Mouse (Mus musculus) kidney, postnatal 36 days (tissue): ENCODE data around the gene Nxf1.

Experiments used
- DNase-seq, 2 experiments: peaks; one replicate each; pipeline ENCODE4 v3.0.0; 2021 to 2022; ENCODE audit warnings: mixed read lengths in 2 of 2

The Nxf1 gene

DNA sequence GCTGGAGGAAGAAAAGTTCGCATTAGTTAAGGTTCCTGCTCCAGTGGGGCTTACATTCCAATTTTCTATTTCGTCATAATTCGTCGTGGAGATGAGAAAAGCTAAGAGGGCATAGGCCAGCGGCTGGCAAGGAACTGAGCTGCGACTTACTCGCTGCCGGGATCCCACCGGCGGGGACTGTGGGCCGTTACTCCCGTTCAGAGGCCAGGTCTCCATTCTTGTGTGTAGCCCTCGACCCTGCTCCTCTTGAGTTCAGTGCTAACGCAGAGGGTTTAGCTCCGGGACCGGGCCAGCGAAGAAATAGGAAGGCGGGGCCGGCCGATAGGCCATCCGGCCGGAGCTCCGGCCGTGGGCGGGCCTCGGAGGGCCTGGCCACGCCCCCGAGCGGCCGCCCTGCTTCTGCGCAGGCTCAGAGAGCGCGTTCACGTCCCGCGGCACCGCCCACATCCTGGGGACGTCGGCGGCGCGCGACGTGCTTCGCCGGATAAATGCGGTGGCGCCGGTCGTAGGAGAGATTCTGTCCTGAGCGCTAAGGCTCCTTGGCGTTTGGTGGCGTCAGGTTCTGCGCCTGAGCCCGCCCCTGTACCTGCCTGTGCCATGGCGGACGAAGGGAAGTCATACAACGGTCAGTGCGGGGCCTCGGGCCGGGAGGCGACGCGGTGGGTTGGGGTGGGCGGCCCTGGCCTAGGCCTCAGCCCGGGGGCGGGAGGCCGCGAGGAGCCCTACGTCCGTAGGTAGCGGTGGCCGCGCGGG, at the start of gene Nxf1:
Gene Nxf1, plus strand, starts transcription at position 439 of the 753 bp plus-strand sequence.
- peak; percentile 93 to 98 for DNase-seq

DNA sequence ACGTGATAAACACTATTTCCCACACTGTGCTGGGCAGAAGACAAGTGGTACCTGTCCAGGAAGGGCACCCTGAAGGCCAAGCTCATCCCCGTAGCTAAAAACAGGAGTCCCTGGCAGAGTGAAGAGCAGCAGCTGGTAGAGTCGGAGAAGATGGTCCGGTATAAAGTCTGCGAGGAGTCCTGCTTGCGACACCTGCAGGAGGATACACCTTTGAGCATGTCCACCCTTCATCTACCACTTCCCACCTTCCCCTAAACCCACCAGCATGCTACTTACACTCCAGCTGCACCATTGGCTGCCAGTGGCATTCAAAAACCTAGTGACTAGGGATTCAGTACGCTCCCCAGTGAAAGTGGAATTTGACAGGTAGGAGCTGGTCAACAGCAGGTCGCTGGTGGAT, 47.9 kb upstream of the Nxf1 start:
- no peak for DNase-seq

DNA sequence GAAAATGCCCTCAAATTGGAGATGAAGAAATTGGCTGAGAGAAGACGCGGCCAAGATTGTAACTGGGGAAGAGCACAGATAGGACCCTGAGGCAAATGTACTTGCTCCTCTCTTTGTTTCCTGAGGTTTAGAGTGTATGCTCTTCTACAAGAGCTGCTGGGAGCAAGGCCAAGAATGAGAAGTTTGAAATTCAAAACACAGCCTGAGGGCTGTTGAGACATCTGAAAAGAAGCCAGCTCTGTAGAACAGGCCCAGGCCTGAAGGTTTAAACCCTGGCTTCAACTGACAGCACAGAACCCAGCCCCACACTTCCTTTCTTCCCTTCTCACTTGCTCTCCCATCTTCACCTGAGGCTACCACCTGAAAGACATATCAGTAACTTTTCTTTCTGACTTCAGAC, 46.8 kb upstream of the Nxf1 start:
- no peak for DNase-seq

DNA sequence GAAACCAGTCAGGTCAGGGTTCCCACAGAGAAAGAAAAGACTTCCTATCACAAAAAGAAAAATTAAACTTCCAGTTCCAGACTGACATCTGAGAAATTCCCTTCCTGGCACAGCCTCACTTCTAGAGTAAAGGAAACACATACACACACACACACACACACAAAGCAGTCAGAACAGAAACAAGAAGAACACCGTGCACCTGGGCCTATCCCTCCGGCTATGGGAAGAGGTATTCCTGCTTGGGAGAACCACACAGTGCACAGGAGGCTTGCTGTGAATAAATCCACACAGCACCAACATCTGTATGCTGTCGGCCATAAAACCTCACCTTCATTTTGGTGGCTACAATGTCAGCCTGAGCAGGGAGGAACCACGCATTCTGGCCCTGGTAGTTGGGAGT, 45.4 kb upstream of the Nxf1 start:
- peak in 1 of 2 experiments; percentile 36 for DNase-seq

DNA sequence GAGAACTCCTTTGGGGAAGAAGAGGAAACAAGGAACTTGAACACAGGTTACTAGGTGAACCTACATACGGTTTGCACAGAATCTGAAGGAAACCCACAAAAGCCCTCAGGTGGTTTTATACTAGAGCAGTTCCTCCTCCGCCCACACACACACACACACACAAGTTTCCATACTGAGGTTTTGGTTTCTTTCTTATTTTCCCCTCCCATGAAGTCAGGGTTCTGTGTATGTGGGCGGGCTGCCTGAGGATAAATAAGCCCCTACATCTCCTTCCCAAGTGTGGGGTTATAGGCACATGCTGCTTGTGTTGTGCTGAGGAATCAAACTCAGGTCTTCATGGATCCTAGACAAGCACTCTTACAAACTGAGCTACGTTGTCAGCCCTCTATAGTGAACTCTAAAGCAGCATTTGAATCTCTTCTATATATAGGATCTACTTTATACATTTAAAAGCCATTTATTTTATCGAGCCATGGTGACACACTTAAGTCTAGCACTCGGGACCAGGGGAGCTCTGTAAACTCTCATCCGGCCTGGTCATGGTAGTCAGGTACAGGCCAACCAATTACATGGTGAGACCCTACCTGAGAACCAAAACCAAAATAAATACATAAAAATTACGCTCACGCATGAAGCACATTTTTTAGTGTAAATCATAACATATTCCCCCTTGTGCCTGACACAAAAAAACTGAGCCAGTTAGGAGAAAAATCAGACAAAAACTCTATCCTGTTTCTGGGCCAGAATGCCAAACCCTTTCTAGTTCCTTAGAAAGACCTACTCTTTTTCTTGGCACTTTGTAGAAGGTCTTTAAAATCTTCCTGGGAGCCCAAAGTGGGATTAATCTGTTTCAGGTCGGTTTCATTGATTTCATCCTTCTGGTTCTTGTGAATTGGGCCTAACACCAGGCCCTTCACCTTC, 44.7 kb upstream of the Nxf1 start:
- no peak for DNase-seq

DNA sequence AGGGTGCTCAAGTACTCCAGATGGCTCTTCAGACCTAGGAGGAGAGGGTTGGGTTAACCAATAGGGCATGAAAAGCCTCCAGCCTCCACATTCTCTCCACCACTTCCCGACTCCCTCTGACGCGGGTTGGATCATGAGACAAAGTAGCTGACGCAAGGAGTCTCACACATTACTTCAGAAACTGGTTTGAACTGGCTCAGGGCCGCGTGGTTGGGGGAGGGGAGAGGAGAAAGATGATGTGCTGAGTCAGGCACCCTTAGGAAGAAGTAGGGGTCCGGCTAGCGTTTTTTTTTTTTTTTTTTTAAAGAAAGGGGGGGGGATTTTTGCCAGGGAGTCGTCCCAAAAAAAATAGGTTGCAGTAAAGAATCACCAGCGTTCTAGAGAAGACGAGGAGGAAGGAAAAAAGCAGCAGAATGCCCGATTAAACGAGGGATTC, 44.0 kb upstream of the Nxf1 start:
- peak; percentile 86 to 91 for DNase-seq

DNA sequence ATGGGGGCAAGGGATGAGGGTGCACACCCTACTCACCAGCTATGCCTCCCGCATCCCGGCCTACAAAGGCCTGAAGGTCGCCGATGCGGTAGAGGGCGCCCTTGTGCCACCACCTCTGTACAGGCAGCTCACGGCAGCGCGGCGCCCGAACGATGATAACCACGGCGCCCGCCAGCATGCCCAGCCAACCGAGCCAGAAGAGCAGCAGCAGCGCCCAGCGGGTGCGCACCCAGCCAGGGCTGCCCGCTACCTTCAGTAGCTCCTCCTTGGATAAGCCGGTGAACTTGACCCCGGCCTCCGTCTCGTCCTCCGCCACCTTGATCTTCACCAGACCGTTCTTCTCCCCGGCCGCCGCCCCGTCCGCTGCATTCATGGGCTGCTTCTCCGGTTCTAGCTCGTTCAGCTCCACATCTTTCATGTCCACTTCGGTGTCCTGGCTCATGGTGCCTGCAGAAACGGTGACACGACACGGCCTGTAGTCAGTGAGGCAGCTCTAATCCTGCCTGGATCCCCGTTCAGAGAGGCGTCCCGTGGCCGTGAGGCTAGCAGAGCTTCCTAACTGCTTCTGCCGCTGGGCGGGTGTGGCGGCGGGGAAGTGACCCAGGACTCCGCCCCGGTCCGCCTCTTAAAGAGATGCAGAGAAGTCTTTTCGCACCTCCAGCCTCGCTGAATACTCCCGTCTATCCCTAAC, 43.4 kb upstream of the Nxf1 start:
- peak; percentile 96 to 97 for DNase-seq

DNA sequence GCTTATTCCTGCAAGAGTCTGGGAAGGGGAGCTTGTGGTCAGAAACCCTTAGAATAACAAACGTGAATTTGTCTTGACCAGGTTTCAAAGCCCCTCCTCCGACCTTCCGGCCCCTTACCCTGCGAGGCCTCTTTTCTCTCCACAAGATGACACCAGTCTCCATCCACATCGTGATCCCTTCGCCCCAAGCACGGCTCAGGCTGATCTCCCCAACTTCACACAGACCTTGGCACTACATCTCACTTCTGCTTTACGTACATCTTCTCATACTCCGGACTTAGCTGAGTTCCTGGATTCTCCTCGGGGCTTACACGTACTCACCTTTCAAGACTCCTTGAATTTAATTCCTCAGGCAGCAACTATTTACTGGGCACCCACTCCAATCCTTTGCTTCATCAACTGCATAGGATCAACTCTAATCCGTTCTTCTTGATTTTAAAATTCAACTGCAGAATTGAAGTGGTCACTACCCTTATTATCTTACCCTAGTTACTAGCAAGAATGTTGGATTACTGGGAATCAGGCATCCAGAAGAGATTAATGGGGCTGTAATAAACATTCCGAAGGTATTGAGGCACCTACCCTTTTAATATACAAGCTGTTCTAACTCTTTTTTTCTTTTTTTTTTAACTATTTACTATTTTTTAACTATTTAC, 42.7 kb upstream of the Nxf1 start:
- DNase-seq: no peak

DNA sequence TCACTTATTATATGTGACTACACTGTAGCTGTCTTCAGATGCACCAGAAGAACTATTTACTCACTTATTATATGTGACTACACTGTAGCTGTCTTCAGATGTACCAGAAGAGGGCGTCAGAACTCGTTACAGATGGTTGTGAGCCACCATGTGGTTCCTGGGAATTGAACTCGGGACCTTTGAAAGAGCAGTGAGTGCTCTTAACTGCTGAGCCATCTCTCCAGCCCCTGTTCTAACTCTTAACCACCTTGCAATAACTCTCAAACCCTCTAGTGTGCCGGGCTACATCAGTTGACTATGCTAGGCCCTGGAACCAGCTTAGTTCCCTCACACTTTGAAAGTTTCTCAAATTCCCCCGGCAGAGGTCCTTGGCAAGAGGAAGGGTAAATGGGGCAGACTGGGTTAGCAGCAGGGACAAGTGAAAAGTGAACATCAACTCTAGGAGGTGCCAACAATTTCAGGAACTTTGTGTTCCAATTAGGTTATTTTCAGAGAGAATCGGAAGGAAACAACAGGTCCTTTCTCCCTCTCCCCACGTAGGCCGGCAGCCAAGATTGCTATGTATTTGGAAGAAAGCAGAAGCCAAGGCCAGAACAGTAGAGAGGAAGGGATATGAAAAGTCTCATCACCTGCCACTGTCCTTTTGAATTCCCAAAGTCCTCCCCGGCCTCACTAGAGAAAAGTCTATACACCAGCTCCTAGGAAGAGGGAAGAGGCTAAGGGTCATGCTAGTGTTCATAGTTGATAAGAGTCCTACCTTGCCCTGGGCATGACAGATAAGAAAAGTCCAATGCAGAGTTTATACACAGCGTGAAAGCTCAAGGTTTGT, 42.0 kb upstream of the Nxf1 start:
- DNase-seq: peak; percentile 57 to 60

DNA sequence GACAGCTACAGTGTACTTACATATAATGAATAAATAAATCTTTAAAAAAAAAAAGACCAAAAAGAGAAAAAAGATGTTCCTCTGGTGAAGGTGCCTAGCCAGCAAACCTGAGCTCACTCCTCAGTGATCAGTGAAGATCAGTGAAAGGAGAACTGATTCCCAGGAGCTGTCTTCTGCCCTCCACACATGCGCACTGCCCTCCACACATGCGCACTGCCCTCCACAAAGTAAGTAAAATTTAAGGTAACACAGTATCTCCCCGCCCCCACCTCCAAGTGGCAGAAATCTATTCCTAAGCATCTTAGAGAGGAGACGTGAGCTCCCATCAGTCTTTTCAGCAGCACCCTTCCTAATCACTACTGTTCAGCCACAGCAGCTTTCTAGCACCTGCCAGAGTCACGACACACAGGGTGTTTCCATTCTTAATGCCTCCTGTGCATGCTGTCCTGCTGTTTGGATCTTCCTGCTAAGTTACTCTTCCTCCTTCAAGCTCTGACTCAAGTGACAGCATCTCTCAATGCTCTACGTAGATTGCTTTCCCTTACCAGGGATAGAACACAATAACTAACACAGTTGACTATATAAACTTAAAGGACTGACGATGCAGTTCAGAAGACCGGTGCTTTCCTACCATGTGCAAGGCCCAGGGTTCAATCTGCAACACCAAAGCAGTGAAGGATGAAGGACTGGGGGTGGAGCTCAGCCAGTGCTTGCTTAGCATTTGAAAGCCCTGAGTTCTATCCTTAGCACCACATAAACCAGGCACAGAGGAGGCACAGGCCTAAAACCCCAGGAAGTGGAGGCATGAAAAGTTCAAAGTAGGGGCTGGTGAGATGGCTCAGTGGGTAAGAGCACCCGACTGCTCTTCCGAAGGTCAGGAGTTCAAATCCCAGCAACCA, 40.8 kb upstream of the Nxf1 start:
- no peak for DNase-seq

DNA sequence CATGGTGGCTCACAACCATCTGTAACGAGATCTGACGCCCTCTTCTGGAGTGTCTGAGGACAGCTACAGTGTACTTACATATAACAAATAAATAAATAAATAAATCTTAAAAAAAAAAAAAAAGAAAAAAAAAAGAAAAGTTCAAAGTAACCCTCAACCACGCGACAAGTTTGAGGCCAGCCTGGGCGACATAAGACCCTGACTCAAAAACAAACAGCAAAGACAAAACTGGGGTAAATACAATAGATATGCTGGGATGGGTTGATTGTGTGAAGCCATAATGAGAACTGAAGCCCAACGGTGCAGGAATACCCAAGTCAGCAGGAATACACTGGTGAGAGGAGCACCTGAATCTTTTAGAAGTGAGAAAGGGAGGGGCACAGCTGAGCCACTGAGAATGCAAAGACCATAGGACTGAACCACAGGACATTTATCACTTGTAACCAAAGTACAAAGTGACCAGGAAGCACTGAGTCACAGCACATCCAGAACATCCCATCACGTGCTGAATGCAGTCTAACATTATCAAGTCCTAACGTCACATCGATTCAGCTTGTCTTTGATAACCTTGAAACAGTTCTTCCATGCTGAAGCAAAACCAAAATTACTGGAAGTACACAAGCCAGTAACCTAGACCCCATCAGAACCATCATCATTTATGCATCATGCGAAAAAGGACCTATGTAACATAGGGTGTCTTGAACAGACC, 40.0 kb upstream of the Nxf1 start:
- no peak for DNase-seq

DNA sequence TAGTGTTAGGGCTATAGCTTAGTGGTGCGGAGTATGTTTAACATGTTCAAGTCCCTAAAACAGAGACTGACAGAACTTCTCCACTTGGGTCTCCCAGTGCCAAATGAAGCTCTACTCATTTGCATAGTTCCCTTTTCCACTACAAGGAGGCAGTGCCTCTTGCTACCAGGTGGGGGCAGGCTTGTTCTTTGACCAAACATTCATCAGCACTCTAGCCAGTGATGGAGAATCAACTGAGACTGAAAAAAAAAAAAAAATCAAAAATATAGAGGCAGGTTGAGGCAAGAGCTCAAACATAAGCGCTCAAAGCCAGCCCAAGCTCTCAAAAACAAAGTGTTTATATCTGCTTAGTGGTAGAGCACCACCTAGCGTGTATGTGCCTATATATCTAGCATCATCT, 38.5 kb upstream of the Nxf1 start:
- peak; percentile 54 to 71 for DNase-seq

DNA sequence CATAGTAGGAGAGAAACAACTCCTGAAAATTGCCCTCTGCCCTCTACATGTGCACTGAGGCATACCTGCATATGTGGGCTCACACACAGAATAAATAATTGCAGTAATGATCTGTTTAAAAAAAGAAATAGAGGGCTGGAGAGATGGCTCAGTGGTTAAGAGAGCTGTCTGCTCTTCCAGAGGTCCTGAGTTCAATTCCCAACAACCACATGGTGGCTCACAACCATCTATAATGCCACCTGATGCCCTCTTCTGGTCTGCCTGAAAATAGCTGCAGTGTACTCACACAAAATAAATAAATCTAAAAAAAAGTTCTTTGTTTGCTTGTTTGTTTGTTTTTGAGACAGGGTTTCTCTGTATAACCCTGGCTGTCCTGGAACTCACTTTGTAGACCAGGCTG, 37.8 kb upstream of the Nxf1 start:
- peak in 1 of 2 experiments; percentile 30 for DNase-seq

DNA sequence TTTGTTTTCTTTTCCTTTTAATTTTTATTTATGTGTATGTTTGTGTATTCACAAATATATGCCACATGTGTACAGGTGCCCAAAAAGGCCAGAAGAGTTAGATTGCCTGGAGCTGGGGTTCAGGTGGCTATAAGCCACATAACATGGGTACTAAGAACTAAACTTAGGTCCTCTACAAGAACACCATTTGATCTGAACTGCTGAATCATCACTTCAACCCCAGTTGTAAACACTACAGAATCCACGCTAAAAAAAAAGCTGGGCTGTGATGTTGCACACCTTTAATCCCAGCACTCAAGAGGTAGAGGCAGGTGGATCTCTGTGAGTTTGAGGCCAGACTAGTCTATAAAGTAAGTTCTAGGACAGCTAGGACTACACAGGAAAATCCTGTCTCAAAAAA, 35.5 kb upstream of the Nxf1 start:
- DNase-seq: no peak

DNA sequence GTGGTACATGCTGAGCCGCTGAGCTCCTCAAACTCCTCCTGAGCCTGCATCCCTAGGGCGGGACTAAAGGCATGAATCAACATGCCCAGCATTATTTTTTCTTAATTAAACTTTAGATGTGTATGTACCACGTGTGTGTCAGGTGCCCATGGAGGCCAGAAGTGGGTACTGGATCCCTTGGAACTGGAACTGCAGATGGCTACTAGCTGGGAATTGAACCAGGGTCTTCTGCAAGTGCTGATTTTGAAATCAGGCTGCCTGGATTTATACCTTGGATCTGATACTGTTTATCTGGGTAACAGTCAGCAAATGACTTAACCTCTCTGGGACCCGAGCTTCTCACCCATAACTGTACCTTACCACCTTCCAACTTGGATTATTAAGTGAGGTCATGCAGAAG, 34.9 kb upstream of the Nxf1 start:
- no peak for DNase-seq

DNA sequence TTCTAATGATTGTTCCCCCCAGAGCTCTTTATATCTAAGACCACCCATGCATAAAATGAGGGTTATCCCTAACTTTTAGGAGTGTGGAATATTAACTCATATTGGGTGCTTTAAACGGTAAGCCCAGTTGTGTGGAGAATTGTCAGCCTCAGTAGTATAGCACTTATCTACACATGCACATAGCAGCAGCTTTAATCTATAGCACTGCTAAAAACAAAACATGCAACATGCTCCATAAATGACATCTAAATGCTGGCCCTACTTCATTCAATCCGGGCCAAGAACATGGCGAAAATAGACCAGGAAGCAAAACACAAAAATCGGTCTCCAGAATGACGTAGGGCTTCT, 34.3 kb upstream of the Nxf1 start:
- DNase-seq: no peak

DNA sequence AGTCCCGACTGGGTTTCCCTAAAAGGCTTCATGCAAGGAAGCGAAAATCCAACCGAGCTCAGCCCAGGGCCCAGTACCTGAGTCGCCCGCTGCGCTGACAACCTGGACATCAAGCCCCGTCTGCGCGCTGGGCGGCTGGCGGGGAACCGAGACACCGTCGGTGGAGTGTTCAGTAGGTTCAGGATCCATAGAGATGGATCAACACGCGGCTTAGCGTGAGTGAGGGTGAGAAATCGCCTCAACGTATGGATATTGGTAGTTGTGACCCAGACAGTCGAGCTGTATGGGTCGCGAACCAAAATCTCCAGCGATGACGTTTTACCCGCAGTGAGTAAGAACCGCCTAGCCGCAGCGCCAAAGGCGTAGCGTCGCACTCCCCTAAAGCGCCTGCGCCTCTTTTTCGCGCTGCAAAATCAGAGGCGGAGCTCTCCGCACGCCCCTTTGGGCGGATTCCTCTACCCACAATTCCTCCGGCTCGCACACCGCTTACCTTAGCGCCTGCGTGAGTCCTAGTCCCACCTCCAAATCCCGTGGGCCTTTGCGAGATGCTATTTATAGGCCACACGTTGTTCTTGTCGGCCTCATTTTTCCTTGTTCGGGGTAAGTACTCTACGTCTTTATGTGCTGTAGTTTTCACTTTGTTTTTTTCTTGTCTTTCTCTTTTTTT, 33.8 kb upstream of the Nxf1 start, which contains the start of gene Slc3a2:
Gene Slc3a2, minus strand, starts transcription at position 463 of the 667 bp plus-strand sequence.
- peak; percentile 95 to 98 for DNase-seq

DNA sequence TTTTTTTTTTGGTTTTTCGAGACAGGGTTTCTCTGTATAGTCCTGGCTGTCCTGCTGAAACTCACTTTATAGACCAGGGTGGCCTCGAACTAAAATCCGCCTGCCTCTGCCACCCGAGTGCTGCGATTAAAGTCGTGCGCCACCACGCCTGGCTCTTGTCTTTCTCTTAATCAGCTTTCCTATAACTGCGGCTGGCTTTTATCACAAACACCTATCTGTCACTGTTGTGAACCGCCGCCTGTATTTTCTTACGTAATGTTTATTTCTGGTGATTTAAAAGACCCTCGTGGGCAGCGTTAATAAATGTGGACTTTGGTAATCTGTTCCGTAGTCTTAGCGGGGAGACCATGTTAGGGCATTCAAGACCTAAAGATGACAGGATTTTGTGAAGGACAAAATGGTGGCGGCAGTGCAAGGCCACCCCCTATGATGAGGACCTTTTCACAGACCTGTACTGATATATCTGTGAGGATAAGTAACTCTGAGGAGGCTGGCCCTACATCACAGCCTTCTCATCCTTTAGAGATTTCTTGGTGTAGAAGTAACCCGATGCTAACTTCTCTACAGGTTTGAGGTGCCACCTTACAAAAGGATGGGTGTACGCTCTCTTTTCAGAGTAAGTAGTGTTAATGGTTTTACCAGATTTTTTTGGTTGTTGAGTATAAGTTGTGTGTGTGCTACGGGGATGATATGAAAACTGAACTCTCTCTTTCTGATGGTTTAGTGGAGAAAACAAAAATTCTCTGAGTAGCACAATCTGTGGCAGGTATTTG, 33.1 kb upstream of the Nxf1 start:
- DNase-seq: no peak

DNA sequence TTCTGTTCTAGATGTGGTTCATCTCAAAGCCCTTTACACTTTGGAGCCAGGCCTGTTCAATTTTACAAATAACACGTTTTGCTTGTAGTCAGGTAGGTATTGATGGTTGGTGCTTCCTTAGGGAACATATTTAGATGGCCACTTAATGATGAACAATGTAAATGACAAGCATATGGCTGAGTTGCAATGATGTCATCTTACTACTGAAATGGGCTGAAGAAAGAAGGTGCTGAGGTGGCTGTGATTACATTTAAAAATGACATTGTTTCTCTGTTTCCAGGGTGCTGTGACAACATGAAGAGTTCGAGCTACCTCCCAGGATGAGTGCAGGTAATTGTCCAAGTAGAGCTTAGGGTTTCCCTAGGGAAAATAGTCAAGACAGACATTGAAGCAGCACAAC, 32.5 kb upstream of the Nxf1 start:
- no peak for DNase-seq
